Mouse (Mus musculus): ENCODE measurements around the gene Prkar1b.

GRCm38 (mm10) chr5:138970056-138970490 lies 179.7 kb downstream of the Prkar1b start:
- TF ChIP-seq GATA1 (IDR thresholded peaks at IDR 0.05; ENCODE audit: low read length) = no peak
- no peak for TF ChIP-seq TAL1 (IDR thresholded peaks at IDR 0.05; ENCODE audit: low read length)
